Mouse (Mus musculus): ENCODE results near the gene Itgb5.

DNA sequence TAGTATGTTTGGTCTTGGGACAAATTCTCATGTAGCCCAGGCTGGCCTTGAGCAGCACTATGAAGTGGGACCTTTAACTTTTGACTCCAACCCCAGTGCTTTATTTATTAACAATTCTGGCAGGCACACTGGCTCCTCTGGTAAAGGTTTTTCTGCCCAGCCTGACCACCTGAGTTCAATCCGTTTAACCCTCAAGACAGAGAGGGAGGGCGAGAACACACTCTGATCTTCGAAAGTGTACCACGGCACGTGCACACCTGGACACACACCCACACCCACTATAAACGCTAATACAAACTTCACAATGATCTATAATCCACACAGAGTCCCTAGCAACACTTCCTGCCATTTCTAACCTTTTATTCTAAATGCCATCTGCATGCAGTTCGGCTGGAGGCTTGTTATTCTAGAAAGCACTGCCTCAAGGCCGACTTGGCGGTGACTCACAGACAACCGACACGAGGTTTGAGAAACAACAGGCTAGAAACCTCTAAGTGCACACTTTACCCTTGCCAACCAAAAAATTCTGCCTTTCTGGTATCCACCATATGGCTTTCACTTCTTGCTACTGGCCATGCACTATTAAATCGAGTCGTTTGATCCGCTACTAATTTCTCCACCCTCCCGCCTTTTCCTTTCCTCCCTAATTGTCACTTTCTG is 136.5 kb downstream of the Itgb5 start:
- TF ChIP-seq CTCF (IDR thresholded peaks at IDR 0.05; ENCODE audit: borderline replicate concordance, extremely low read depth, insufficient read depth, insufficient read length) (no peak), POLR2A (IDR thresholded peaks at IDR 0.05; ENCODE audit: borderline replicate concordance, extremely low read depth, insufficient read depth, insufficient read length, poor library complexity, severe bottlenecking) (no peak)

Measured in brain, embryonic 14.5 days (tissue).